Mouse (Mus musculus): ENCODE results near the gene Wdpcp. TPM values are rescaled to one million over a fixed set of nuclear protein-coding genes. Genes with fewer than 3 reads are reported as not detected.

Gene Wdpcp
- polyA plus RNA-seq, 1 experiment from 2014 or later, result 11.4 TPM

DNA sequence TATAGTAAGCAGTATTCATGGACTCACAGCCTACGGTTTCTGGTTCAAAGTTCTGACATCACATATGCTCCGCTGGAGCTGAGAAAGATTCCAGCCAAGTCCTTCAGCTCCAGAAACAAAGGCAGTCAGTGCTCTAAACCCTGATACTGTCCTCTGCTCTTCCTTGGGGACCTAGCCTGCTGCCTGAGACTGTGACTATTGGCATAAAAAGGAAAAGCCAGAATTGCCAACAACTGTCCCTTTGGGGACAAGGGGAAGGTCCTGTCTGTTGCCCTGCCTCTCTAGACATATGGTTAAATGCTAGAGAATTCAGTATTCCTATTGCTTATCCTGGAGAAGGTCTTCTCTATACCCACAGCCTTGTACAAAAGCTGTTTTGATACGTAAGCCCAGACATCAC, 252.9 kb downstream of the Wdpcp start:
- Histone ChIP-seq H3K36me3 (replicated peaks; ENCODE audit: control insufficient read depth, insufficient read depth) (no peaks in the 10 kb centered on the region), H3K4me1 (replicated peaks; ENCODE audit: control insufficient read depth, insufficient read depth, low read length) (no peaks in the 10 kb centered on the region), H3K27me3 (ENCODE audit: control insufficient read depth, insufficient read depth, low read length) (no peaks in the 10 kb centered on the region), H3K4me3 (replicated peaks; ENCODE audit: low read length) (no peak overlapping the region), H3K4me2 (replicated peaks) (no peak overlapping the region), H3K27ac (no peak overlapping the region), H3K9ac (no peak overlapping the region), H3K9me3 (ENCODE audit: control insufficient read depth, low read length) (no peaks in the 10 kb centered on the region)
- 93% methylated on average over 3 of the region's 3 CpGs for WGBS
- ATAC-seq (ENCODE audit: low FRiP score), result no peak
- no peak for DNase-seq (ENCODE audit: low spot score)

DNA sequence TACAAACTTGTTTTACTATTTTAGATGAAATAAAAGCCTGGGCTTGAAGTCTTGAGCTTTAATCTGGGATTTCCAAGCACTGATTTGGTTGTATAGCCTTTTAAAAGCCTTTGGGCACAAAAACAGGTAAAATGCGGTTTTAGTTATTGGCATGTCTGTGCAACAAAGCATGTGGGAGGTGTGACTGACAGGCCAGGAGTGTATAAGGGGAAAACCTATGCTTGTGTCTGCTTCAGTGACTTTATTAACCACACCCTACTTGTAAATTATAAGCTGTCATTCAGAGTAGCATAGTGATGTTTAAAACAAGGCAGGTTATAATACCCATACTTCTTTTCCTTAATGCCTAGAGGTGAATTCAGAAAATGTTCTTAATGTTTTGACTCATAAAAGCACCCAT, 254.5 kb downstream of the Wdpcp start:
- no peak for ATAC-seq (ENCODE audit: low FRiP score)
- H3K27me3 ChIP-seq (ENCODE audit: control insufficient read depth, insufficient read depth, low read length), result no peaks in the 10 kb centered on the region
- WGBS, result 78% methylated on average over 1 of the region's 1 CpGs

DNA sequence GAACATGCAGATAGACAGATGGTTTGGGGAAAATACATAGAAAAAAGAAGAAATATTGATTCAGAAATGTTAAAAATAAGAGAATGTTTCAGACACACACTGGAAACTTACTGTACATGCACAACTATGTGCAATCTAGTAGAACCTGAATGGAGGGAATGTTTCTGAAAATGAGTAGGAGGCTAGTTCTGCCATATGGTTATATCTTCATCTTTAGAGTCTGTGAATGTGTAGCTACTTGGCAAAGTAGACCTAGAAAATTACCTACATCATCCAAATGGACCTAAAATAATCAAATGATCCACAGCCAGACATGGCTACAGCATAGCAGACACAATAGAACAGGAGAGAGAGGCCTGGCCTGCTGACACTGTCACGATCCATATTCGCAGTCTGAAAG, 275.0 kb downstream of the Wdpcp start:
- WGBS, result 97% methylated on average over 2 of the region's 2 CpGs

More for the DNA sequence above, 254.5 kb downstream of the Wdpcp start:
- H3K36me3 ChIP-seq (replicated peaks; ENCODE audit: control insufficient read depth, insufficient read depth), result no peaks in the 10 kb centered on the region
- no peak overlapping the region for H3K9ac ChIP-seq
- H3K4me2 ChIP-seq (replicated peaks), result no peak overlapping the region
- H3K4me3 ChIP-seq (replicated peaks; ENCODE audit: low read length), result no peak overlapping the region
- no peak for DNase-seq (ENCODE audit: low spot score)
- H3K9me3 ChIP-seq (ENCODE audit: control insufficient read depth, low read length), result no peaks in the 10 kb centered on the region
- H3K27ac ChIP-seq, result no peak overlapping the region
- no peaks in the 10 kb centered on the region for H3K4me1 ChIP-seq (replicated peaks; ENCODE audit: control insufficient read depth, insufficient read depth, low read length)

DNA sequence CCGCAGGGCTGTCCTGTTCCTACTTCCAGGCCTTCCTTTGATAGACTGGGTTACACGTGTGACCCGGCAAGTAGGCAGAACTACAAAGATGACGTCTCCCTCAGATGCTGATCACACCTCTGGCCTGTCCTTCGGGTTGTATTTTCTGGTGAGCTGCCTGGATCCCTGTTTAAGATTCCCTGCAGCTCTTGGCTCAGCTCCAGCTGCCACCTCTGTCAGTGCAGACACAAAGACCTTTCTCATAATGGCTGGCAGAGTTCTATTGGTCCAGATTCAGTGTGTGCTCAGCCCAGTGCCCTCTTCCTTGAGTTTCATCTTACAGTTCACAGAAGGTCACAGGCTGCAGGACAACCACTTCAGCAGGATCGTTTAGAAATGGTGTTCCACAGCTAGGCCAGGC, 292.0 kb downstream of the Wdpcp start:
- DNase-seq (ENCODE audit: low spot score), result peak; percentile 40
- peak overlapping the region; percentile 54 for H3K27ac ChIP-seq
- H3K9ac ChIP-seq, result no peak overlapping the region
- H3K36me3 ChIP-seq (replicated peaks; ENCODE audit: control insufficient read depth, insufficient read depth), result no peaks in the 10 kb centered on the region
- 52% methylated on average over 6 of the region's 6 CpGs for WGBS
- ATAC-seq (ENCODE audit: low FRiP score), result peak; percentile 72
- no peak overlapping the region for H3K4me3 ChIP-seq (replicated peaks; ENCODE audit: low read length)
- no peaks in the 10 kb centered on the region for H3K27me3 ChIP-seq (ENCODE audit: control insufficient read depth, insufficient read depth, low read length)
- peaks cover 8% of the 10 kb centered on the region for H3K9me3 ChIP-seq (ENCODE audit: control insufficient read depth, low read length)
- 0 out of 2 replicates have a peak, but pooled peaks cover 6% of the 10 kb centered on the region for H3K4me1 ChIP-seq (replicated peaks; ENCODE audit: control insufficient read depth, insufficient read depth, low read length)
- H3K4me2 ChIP-seq (replicated peaks), result no peak overlapping the region

More for the DNA sequence above, 275.0 kb downstream of the Wdpcp start:
- DNase-seq (ENCODE audit: low spot score), result no peak
- H3K9me3 ChIP-seq (ENCODE audit: control insufficient read depth, low read length), result no peaks in the 10 kb centered on the region
- H3K27ac ChIP-seq, result no peak overlapping the region
- no peaks in the 10 kb centered on the region for H3K27me3 ChIP-seq (ENCODE audit: control insufficient read depth, insufficient read depth, low read length)
- H3K4me2 ChIP-seq (replicated peaks), result no peak overlapping the region
- no peak overlapping the region for H3K4me3 ChIP-seq (replicated peaks; ENCODE audit: low read length)
- ATAC-seq (ENCODE audit: low FRiP score), result no peak
- H3K4me1 ChIP-seq (replicated peaks; ENCODE audit: control insufficient read depth, insufficient read depth, low read length), result no peaks in the 10 kb centered on the region
- no peak overlapping the region for H3K9ac ChIP-seq
- no peaks in the 10 kb centered on the region for H3K36me3 ChIP-seq (replicated peaks; ENCODE audit: control insufficient read depth, insufficient read depth)

DNA sequence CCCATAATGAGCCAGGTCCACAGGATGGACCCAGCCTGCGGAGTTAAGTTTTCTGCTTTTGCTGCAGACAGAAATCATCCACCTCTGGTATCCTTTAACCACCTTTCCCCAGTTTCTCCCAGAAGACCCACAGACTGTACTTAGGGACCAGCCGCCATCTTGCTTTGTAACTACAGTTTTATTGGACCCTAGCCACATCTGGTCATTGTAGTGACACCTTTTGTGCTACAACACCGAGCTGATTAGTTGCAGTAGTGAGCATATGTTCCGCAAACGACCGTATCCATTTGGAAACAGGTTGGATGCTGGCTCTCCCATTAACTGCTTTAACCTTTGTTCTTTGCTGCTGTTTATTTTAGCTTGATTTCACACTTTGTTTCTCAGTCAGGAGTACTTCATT, 292.5 kb downstream of the Wdpcp start:
- ATAC-seq (ENCODE audit: low FRiP score) (no peak), DNase-seq (ENCODE audit: low spot score) (no peak)
- no peaks in the 10 kb centered on the region for H3K27me3 ChIP-seq (ENCODE audit: control insufficient read depth, insufficient read depth, low read length)
- H3K4me3 ChIP-seq (replicated peaks; ENCODE audit: low read length), result no peak overlapping the region
- H3K4me1 ChIP-seq (replicated peaks; ENCODE audit: control insufficient read depth, insufficient read depth, low read length), result 0 out of 2 replicates have a peak, but pooled peaks cover 6% of the 10 kb centered on the region
- no peak overlapping the region for H3K9ac ChIP-seq
- no peak overlapping the region for H3K4me2 ChIP-seq (replicated peaks)
- WGBS, result 49% methylated on average over 6 of the region's 6 CpGs
- peaks cover 8% of the 10 kb centered on the region for H3K9me3 ChIP-seq (ENCODE audit: control insufficient read depth, low read length)
- no peaks in the 10 kb centered on the region for H3K36me3 ChIP-seq (replicated peaks; ENCODE audit: control insufficient read depth, insufficient read depth)
- peak overlapping the region; percentile 54 for H3K27ac ChIP-seq

DNA sequence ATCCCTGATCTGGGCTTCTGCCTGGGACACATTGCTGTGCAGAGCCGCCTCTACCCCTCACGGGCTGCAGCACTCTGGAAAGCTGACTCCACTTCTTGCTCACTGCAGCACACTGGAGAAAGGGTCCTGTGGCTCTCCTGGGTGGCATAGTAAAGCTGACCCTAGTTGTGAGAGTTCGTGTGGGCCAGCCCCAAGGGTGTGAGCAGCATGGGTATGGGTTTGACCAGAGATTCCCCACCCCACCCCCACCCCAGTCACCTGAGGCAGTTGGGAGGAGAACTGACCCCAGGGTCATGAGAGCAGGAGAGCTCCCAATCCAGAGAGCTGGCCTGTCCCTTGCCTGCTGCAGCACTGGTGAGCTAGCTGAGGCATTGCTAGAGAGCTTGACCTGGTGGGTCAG, 296.6 kb downstream of the Wdpcp start:
- WGBS, result 77% methylated on average over 3 of the region's 3 CpGs
- no peak overlapping the region for H3K9ac ChIP-seq
- no peaks in the 10 kb centered on the region for H3K36me3 ChIP-seq (replicated peaks; ENCODE audit: control insufficient read depth, insufficient read depth)
- no peak overlapping the region for H3K4me2 ChIP-seq (replicated peaks)
- H3K27ac ChIP-seq, result no peak overlapping the region
- ATAC-seq (ENCODE audit: low FRiP score) (no peak), DNase-seq (ENCODE audit: low spot score) (no peak)
- 0 out of 2 replicates have a peak, but pooled peaks cover 6% of the 10 kb centered on the region for H3K4me1 ChIP-seq (replicated peaks; ENCODE audit: control insufficient read depth, insufficient read depth, low read length)
- H3K9me3 ChIP-seq (ENCODE audit: control insufficient read depth, low read length), result no peaks in the 10 kb centered on the region
- no peak overlapping the region for H3K4me3 ChIP-seq (replicated peaks; ENCODE audit: low read length)
- no peaks in the 10 kb centered on the region for H3K27me3 ChIP-seq (ENCODE audit: control insufficient read depth, insufficient read depth, low read length)

DNA sequence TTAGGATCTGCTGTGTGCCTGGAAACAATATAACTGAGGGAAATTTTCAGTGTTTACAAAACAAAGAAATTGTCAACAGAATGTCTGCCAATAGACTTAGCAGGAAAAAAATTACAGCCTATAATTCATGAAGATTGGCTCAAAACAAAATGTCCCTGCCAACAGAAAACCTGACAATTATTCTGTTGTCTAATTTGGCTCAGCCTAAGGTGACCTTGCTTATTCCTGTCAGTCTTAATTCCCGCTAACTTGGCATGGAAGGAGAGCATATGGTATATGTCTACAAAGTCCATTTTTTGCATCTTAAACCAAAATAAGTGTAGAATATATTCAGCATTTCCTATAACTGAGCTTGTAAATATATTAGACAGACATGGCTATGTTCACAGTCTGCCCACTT, 298.8 kb downstream of the Wdpcp start:
- 84% methylated on average over 1 of the region's 1 CpGs for WGBS
- no peak overlapping the region for H3K4me2 ChIP-seq (replicated peaks)
- H3K27me3 ChIP-seq (ENCODE audit: control insufficient read depth, insufficient read depth, low read length), result no peaks in the 10 kb centered on the region
- H3K36me3 ChIP-seq (replicated peaks; ENCODE audit: control insufficient read depth, insufficient read depth), result no peaks in the 10 kb centered on the region
- H3K27ac ChIP-seq, result no peak overlapping the region
- ATAC-seq (ENCODE audit: low FRiP score) (no peak), DNase-seq (ENCODE audit: low spot score) (no peak)
- H3K4me3 ChIP-seq (replicated peaks; ENCODE audit: low read length), result no peak overlapping the region
- no peaks in the 10 kb centered on the region for H3K4me1 ChIP-seq (replicated peaks; ENCODE audit: control insufficient read depth, insufficient read depth, low read length)
- H3K9ac ChIP-seq, result no peak overlapping the region
- no peaks in the 10 kb centered on the region for H3K9me3 ChIP-seq (ENCODE audit: control insufficient read depth, low read length)

DNA sequence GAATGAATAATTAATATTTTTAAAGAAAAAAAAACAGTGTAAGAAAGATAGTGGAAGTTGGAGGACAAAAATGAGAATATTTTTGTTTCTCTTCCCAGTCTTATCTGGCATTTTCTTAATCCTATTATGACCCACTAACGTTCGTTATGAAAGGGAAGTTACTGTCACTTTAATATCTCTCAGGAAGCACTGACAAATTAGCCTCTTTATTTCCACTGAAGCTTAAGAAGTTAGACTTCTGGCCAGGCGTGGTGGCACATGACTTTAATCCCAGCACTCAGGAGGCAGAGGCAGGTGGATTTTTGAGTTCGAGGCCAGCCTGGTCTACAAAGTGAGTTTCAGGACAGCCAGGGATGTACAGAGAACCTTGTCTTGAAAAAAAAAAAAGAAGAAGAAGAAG, 299.7 kb downstream of the Wdpcp start:
- no peak overlapping the region for H3K4me2 ChIP-seq (replicated peaks)
- ATAC-seq (ENCODE audit: low FRiP score), result no peak
- DNase-seq (ENCODE audit: low spot score), result no peak
- H3K4me3 ChIP-seq (replicated peaks; ENCODE audit: low read length), result no peak overlapping the region
- H3K4me1 ChIP-seq (replicated peaks; ENCODE audit: control insufficient read depth, insufficient read depth, low read length), result no peaks in the 10 kb centered on the region
- H3K27me3 ChIP-seq (ENCODE audit: control insufficient read depth, insufficient read depth, low read length), result no peaks in the 10 kb centered on the region
- no peaks in the 10 kb centered on the region for H3K9me3 ChIP-seq (ENCODE audit: control insufficient read depth, low read length)
- no peak overlapping the region for H3K9ac ChIP-seq
- 80% methylated on average over 4 of the region's 4 CpGs for WGBS
- H3K36me3 ChIP-seq (replicated peaks; ENCODE audit: control insufficient read depth, insufficient read depth), result no peaks in the 10 kb centered on the region
- no peak overlapping the region for H3K27ac ChIP-seq

DNA sequence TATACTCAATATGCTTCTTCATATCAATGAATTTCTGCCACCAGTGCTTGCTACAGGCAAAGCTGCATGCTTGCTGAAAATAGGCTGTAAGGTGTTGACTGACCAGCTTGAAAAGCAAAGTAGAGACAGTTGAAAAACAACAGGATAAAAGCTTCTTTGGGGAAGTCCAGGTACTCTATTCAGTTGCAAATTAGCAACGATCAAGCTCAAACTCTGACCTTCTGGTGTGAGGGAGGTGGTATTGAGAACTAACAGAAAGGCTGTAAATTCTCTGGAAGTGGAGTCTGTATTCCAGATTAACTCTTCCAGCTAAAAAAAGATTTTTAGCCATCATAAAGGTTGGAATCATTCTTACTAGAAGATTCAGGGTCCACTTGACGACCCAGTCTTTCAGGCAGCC, 303.0 kb downstream of the Wdpcp start:
- Histone ChIP-seq H3K27ac (no peak overlapping the region), H3K36me3 (replicated peaks; ENCODE audit: control insufficient read depth, insufficient read depth) (no peaks in the 10 kb centered on the region), H3K9me3 (ENCODE audit: control insufficient read depth, low read length) (no peaks in the 10 kb centered on the region), H3K9ac (no peak overlapping the region), H3K4me3 (replicated peaks; ENCODE audit: low read length) (no peak overlapping the region), H3K4me1 (replicated peaks; ENCODE audit: control insufficient read depth, insufficient read depth, low read length) (no peaks in the 10 kb centered on the region), H3K27me3 (ENCODE audit: control insufficient read depth, insufficient read depth, low read length) (no peaks in the 10 kb centered on the region), H3K4me2 (replicated peaks) (no peak overlapping the region)
- ATAC-seq (ENCODE audit: low FRiP score) (no peak), DNase-seq (ENCODE audit: low spot score) (no peak)
- 88% methylated on average over 2 of the region's 2 CpGs for WGBS

DNA sequence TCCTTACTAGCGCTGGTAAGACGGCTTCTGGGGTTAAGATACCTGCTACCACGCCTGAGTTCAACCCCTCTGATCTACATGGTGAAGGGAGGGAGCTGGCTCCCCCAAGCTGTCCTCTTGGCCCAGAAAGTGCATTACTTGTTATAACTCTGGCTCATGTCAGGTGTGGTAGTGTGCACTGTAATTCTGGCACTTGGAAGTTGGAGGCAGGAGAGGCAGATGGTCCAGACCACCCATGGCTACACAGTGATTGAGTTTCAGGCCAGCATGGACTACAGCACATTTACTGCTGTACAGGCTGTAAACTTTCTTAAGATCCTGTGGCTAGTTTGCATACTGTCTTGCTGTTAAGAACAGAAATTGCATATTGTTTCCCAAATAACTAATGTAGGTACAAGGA, 322.7 kb downstream of the Wdpcp start:
- no peak for DNase-seq (ENCODE audit: low spot score)
- Histone ChIP-seq H3K4me3 (replicated peaks; ENCODE audit: low read length) (no peak overlapping the region), H3K9ac (no peak overlapping the region), H3K4me2 (replicated peaks) (no peak overlapping the region), H3K4me1 (replicated peaks; ENCODE audit: control insufficient read depth, insufficient read depth, low read length) (no peaks in the 10 kb centered on the region), H3K36me3 (replicated peaks; ENCODE audit: control insufficient read depth, insufficient read depth) (no peaks in the 10 kb centered on the region), H3K27me3 (ENCODE audit: control insufficient read depth, insufficient read depth, low read length) (no peaks in the 10 kb centered on the region), H3K9me3 (ENCODE audit: control insufficient read depth, low read length) (no peaks in the 10 kb centered on the region), H3K27ac (no peak overlapping the region)
- 86% methylated on average over 3 of the region's 3 CpGs for WGBS
- no peak for ATAC-seq (ENCODE audit: low FRiP score)
